Mouse (Mus musculus) retina, postnatal 1 day (tissue): ENCODE measurements around the gene Nmrk2.

Experiments used
- DNase-seq: peaks from one replicate; pipeline ENCODE4 v3.0.0-alpha.2; 2012

Nmrk2 gene

GRCm38 (mm10) chr10:81216260-81216659 is 14.4 kb upstream of the Nmrk2 start:
- no peak for DNase-seq

- no peak for DNase-seq
Measured at GRCm38 (mm10) chr10:81210154-81210553, 8.3 kb upstream of the Nmrk2 start.

DNA sequence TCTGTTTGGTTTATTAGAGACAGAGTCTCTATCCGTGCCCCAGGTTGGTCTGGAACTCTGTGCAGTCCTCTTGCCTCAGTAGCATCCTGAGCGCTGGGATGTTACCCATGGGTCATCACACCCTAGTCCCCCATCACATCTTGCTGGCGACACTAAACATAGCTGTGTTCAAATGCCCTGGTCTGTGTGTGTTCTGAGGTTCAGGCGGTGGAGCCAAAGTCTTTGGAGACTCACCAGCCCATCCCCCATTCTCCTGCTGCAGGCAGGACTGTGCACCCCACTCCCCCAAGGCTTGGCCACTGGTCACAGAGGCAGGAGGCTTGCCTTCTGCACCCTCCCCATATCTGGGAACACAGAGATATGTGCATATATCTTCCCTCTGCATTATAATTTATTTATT is 2.3 kb upstream of the Nmrk2 start:
- no peak for DNase-seq

DNA sequence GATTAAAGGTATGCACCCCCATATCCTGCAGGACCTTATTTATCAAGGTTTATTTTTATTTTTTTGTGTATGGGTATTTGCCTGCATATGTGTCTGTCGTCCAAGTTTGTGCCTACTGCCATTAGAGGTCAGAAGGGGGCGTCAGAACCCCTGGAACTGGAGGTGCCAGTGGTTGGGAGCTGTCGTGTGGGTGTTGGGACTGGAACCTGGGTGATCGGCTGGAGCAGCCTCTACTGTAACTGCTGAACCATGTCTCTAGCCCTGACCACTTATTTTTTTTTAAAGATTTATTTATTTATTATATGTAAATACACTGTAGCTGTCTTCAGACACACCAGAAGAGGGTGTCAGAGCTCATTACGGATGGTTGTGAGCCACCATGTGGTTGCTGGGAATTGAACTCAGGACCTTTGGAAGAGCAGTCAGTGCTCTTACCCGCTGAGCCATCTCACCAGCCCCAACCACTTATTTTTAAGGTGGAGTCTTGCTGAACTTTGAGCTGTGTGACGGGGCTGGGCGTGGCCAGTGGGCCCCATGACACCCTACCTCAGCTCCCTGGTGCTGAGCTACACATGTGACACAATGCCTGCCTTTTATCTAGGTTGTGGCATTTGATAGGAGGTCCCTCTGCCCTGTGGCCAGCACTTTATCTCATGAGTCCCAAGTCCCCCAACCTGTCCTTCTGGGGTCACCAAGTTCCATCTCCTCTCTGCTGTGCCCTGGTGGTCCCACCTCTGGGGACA is 1.3 kb upstream of the Nmrk2 start:
- DNase-seq: no peak

DNA sequence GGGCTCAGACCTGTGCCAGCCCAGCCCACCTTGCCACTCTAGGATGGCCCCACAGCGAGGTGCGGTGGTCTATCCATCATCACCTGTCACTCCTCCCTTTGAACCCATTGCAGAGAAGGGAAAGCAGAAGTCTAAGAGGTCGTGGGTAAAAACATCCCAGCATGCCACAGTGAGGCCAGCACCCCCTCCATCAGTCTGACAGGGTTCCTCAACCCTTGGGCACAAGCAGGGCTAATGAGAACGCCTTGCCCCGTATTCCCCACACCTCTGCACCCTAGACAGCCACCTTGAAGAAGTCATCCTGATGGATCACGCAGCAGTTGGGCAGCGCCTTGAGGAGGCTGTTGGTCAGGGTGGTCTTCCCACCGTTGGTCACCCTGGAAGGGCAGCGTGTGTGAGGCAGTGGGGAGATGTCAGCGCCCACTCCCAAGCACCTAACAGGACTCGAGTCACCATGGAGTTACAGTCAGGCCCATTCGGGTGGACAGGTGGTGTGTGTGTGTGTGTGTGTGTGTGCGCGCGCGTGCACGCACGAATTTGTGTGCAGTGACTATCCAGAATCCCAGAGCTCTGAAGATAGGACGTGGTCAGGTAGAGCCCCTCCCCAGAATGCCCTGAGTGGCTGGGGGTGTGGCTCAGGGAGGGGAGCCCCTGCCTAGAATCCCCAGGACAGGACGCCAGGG is 1.1 kb downstream of the Nmrk2 start:
- no peak for DNase-seq

GRCm38 (mm10) chr10:81200141-81200540 is 1.7 kb downstream of the Nmrk2 start:
- DNase-seq: no peak

GRCm38 (mm10) chr10:81198990-81199389 is 2.9 kb downstream of the Nmrk2 start:
- DNase-seq: no peak

GRCm38 (mm10) chr10:81198230-81198629 is 3.6 kb downstream of the Nmrk2 start:
- peak; percentile 81 for DNase-seq

GRCm38 (mm10) chr10:81197305-81197704 is 4.5 kb downstream of the Nmrk2 start:
- no peak for DNase-seq

- no peak for DNase-seq
Measured at GRCm38 (mm10) chr10:81196470-81197065, 5.3 kb downstream of the Nmrk2 start.

DNA sequence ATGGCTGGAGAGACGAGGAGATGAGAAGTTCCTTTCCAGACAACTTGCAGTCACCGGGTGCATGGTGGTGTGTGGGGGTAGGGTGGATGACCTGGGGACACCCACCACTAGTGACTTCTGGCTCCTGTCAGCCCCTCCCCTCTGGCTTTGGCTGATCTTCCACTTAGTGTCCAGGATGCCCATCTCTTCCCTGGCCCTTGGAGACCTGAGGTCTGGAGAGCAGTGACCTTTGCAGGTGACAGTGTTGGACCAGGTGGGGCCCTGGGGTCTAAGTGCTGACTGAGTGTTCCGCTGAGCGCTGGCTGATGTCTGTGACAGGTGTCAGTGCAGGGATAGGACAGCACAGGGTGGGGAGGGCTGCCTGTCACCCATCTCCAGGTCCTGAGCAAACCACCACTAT is 6.6 kb downstream of the Nmrk2 start:
- DNase-seq: no peak

DNA sequence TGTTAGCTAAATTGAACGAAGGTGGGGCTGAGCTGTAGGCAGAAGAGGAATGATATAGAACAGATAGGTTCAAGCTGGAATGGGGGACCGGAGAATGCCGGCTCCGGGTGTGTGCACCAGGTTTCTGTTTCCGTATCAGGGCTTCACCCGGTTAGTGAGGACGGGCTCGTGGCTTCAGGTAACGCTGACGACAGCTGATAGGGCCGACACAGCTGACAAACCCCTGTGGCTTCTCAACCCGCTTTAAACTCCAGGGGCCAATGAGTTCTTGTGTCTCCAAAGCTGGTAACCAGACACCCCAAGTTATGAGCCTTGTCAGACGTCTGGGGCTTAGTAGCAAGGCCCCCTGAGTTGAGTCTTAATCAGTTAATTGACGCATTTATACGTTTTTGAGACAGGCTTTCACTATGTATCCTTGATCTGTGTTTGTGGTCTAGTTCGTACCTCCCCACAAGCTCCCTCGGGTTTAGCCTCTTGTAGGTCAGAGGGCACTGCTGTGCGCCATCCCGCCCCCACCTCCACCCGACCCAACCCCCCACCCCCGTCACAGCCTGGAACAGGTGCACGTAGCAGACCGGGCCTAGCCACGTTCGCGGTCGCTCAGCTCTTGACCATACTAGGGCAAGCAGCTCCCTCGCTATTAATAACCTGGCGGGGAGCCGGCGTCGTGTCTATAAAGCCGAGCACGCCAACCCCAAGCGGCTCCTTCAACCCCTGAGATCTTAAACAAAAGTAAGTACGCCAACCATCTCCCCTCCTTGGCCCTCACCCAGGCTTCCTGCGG is 7.7 kb downstream of the Nmrk2 start:
- no peak for DNase-seq

- peak; percentile 68 for DNase-seq
Measured at GRCm38 (mm10) chr10:81192968-81193501, 8.8 kb downstream of the Nmrk2 start.

- DNase-seq: peak; percentile 90
Measured at GRCm38 (mm10) chr10:81192270-81192967, 9.4 kb downstream of the Nmrk2 start.

GRCm38 (mm10) chr10:81191342-81191982 is 10.4 kb downstream of the Nmrk2 start:
- no peak for DNase-seq

- no peak for DNase-seq
Measured at GRCm38 (mm10) chr10:81190912-81191321, 10.9 kb downstream of the Nmrk2 start.

- peak; percentile 40 for DNase-seq
Measured at GRCm38 (mm10) chr10:81190236-81190911, 11.5 kb downstream of the Nmrk2 start.

GRCm38 (mm10) chr10:81189821-81190220 is 12.0 kb downstream of the Nmrk2 start:
- DNase-seq: no peak

DNA sequence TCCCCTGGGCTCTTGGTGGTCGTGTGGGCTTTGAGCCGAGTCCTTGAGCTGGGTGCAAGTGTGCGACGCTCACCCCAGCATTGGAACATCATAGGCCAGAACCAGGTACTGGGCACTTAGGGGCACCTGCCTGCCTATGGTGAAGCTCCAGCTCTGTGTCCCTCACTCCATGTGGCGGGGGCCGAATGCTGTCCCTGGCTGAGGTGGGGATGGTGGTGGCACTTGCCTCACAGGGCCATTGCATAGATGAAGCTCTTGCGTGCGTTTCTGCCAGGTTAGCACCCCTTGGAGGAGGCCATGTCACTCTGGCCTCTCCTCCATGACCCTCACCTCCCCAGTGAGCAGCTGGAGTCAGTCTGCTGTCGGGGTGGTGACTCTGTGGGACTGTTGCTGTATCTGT is 14.7 kb downstream of the Nmrk2 start:
- DNase-seq: no peak

DNA sequence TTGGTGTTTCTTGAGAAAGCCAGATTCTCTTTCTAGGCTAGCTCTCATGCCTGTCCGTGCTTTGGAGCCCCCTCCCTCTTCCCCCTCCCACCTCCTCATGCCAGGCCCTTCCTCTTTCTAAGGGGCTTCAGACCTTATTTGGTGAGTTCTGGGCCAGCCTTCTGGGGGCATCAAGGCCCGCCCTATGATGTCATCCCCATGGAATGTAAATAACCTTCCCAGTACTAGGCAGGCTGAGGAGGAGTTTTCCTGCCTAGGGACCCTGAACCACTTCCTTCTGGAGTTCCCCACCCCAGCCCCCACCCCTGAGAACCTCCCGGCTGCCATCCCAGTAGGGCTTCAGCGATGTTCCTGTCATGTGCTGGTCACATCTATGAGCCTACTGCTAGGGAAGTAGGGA is 17.1 kb downstream of the Nmrk2 start:
- DNase-seq: no peak

DNA sequence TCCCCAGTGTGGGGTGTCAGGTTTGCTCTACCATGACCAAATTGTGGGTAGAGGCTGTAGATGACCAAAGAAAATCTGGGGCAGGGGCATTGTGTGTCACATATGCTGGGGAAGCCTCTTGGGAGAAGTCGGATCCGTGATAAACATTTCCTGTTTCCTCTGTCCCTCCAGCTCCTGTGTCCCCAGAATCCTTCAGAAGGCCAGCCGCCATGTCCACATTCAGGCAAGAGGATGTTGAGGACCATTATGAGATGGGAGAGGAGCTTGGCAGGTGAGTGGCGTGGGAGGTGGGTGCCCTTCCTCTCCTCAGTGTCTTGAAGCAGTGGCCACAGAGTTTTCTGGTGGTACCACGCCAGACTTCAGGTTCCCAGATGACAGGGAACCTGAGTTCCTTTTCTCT is 18.0 kb downstream of the Nmrk2 start, which contains the start of gene 4930442H23Rik:
TSS of gene 4930442H23Rik (minus strand) at position 45 of the 400 bp plus-strand sequence.
- no peak for DNase-seq
